Mouse (Mus musculus) lung, embryonic 14.5 days (tissue): ENCODE results near the gene Atg4a. TPM values are rescaled to one million over a fixed set of nuclear protein-coding genes. Genes with fewer than 3 reads are reported as not detected.

Experiments
- ATAC-seq: fragments of 200-750 bp; cut with Nextera tagmentation; 2 replicates; pipeline ENCODE4 v1.8.0; 2017; ENCODE audit warnings: mild to moderate bottlenecking, moderate TSS enrichment, moderate library complexity; ENCODE audit not compliant: insufficient read depth
- DNase-seq: peaks from one replicate; pipeline ENCODE4 v3.0.0-alpha.2; 2015
- H3K27ac ChIP-seq: fragments of 300-500 bp; sonication (generic); 2 replicates; pipeline ENCODE4 v1.5.1; 2014; ENCODE audit warnings: low read depth, mild to moderate bottlenecking, moderate library complexity
- H3K27me3 ChIP-seq: fragments of 300-500 bp; sonication (generic); 2 replicates; pipeline ENCODE4 v1.6.1; 2014; ENCODE audit warnings: low read length, control low read depth; ENCODE audit not compliant: insufficient read depth
- H3K36me3 ChIP-seq: fragments of 300-500 bp; sonication (generic); 2 replicates; pipeline ENCODE4 v1.6.1; 2014; ENCODE audit warnings: control low read depth; ENCODE audit not compliant: insufficient read depth
- H3K4me1 ChIP-seq: fragments of 300-500 bp; sonication (generic); 2 replicates; pipeline ENCODE4 v1.6.1; 2014; ENCODE audit warnings: antibody characterized with exemption, control low read depth; ENCODE audit not compliant: insufficient read depth
- H3K4me2 ChIP-seq: fragments of 300-500 bp; sonication (generic); 2 replicates; pipeline ENCODE4 v1.6.1; 2014; ENCODE audit warnings: mild to moderate bottlenecking
- H3K4me3 ChIP-seq: fragments of 300-500 bp; sonication (generic); 2 replicates; pipeline ENCODE4 v1.5.1; 2014; ENCODE audit warnings: low read depth, low read length
- H3K9ac ChIP-seq: fragments of 300-500 bp; sonication (generic); 2 replicates; pipeline ENCODE4 v1.6.1; 2014
- H3K9me3 ChIP-seq: fragments of 300-500 bp; sonication (generic); 2 replicates; pipeline ENCODE4 v1.6.1; 2016; ENCODE audit warnings: low read depth, low read length, control low read depth
- CTCF ChIP-seq: IDR thresholded peaks from 2 replicates; pipeline ENCODE4 v1.5.1; 2016; ENCODE audit warnings: antibody characterized with exemption, low read depth
- WGBS: fragments of 180-500 bp; shearing (Covaris S2); extraction: QIAGEN DNeasy Blood & Tissue Kit; methylation state at CpG from one replicate; pipeline ENCODE4 v1.1.7; 2014; 5-methylcytosine and 5-hydroxymethylcytosine counted together
- polyA plus RNA-seq: library from polyadenylated mRNA; unstranded; fragments of >200 nt; fragmentation: Nextera tagmentation; extraction: Ambion mirVana; gene quantifications from 2 replicates; pipeline ENCODE4 v1.2.1, GENCODE M21; 2014

The Atg4a gene
- polyA plus RNA-seq: 18.2 and 20.5 TPM in 2 replicates

DNA sequence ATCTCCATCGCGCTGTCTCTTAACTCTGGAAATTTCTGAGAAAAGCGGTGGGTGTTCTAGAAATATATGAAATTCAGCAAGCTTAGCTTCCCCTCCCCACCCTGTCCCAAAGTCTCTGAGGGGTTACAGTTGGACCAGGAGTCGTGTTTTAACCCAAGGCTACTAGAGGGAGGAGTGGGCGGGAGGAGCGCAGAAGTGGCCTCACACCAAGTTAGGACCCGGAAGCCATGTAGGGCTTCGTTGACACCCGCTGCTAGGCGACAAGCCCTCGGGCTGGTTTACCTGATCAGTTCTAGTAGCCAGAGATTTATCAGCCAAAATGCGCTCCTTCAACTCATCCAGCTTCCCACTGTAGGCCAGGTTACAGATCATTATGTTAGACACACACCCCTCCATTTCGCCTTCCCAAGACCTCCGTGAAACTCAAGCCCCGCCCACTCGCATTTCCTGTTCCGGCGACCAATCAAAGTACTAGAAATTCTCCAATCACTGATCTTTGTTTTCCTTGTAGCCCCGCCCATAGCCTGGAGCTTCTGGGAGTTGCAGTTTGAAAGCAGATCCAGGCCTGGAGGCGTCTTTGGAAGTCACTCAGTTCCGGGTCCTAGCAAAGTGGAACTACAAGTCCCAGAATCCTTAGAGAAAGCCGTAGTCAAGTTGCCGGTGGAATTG lies at the start of gene Atg4a, which contains the start of gene Psmd10:
TSS of gene Atg4a (plus strand) at position 636 of the 669 bp plus-strand sequence.
TSS of gene Psmd10 (minus strand) at position 457 of the 669 bp plus-strand sequence.
- peak within 1 kb of the TSS; percentile 66 for H3K4me2 ChIP-seq
- H3K36me3 ChIP-seq: no peaks in the 10 kb centered on the region
- H3K27me3 ChIP-seq: no peaks in the 10 kb centered on the region
- no peaks in the 10 kb centered on the region for H3K4me1 ChIP-seq
- DNase-seq: peak; percentile 95
- WGBS: 13% methylated on average over 23 of the region's 23 CpGs
- no peaks in the 10 kb centered on the region for H3K9me3 ChIP-seq
- peak within 1 kb of the TSS; percentile 49 for H3K9ac ChIP-seq
- no peak for TF ChIP-seq CTCF
- no peak within 1 kb of the TSS for H3K27ac ChIP-seq
- ATAC-seq: peak; percentile 98
- peak within 1 kb of the TSS; percentile 45 for H3K4me3 ChIP-seq

DNA sequence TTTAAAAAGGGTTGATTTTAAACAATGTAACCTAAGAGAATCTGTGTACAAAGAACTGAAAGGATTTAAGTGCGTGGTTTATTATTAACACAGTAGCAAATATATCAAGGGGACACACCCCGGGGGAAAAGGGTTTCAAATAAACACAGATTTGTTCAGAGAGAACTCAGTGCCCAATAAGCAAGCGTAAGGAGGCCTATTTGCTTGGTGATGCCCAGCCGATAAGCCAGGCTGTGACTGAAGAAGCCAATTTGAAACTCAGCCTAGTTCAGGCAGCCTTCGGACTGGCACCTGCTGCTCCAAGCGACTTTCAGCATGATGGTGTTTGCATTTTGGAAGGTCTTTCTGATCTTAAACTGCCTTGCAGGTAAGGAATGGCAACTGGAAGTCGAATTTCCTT lies 49.3 kb upstream of the Atg4a start, which contains the start of gene Vsig1:
TSS of gene Vsig1 (plus strand) at position 249 of the 400 bp plus-strand sequence.
- Histone ChIP-seq H3K4me3 (no peak within 1 kb of the TSS), H3K27me3 (no peaks in the 10 kb centered on the region), H3K4me1 (no peaks in the 10 kb centered on the region), H3K36me3 (no peaks in the 10 kb centered on the region), H3K9ac (no peak within 1 kb of the TSS), H3K9me3 (no peaks in the 10 kb centered on the region), H3K4me2 (no peak within 1 kb of the TSS), H3K27ac (no peak within 1 kb of the TSS)
- WGBS: 46% methylated on average over 7 of the region's 7 CpGs
- ATAC-seq: no peak
- DNase-seq: no peak
- no peak for TF ChIP-seq CTCF

DNA sequence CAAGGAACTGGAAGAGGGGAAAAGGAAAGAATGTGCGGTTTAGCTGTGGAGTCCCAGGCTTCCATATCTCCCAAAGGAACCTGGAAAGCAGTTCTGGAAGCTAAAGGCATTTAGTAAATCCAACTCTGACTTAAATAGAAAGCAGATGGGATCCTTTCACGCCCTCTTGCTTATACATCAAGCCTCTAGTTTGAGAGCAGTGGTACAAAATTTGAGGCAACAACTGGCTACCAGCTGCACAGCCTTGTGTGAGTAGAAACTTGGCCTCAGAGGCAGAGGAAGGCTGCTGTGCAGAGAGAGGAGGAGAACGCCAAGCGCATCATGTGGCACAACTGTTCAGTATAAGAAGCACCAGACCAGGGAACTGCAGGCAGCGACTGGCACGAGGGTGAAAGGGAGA lies 35.4 kb upstream of the Atg4a start:
- H3K27ac ChIP-seq: no peak overlapping the region
- no peaks in the 10 kb centered on the region for H3K4me1 ChIP-seq
- no peak for DNase-seq
- TF ChIP-seq CTCF: no peak
- H3K9me3 ChIP-seq: no peaks in the 10 kb centered on the region
- no peak overlapping the region for H3K4me2 ChIP-seq
- H3K36me3 ChIP-seq: no peaks in the 10 kb centered on the region
- no peak for ATAC-seq
- 73% methylated on average over 6 of the region's 6 CpGs for WGBS
- H3K4me3 ChIP-seq: no peak overlapping the region
- no peaks in the 10 kb centered on the region for H3K27me3 ChIP-seq
- H3K9ac ChIP-seq: no peak overlapping the region

DNA sequence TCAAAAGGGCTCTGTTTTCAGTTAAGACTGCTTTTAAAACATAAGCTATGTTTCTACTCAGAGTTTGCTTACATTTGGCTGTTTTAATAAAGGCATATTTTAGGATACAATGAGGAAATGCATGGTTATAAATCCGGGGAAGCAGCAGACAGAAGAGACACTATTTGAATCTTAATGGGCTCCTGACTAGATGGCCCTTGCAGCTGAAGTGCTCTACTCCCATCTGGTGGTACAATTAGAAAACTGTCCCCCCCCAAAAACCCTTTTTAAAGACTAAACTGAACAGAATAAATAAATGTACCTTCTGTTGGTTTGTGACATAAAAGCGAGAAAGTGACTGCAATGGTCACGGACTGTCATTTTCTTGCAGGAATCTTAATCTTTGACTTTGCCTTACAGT lies 24.6 kb upstream of the Atg4a start:
- H3K27ac ChIP-seq: no peak overlapping the region
- no peak overlapping the region for H3K9ac ChIP-seq
- H3K4me1 ChIP-seq: no peaks in the 10 kb centered on the region
- H3K4me2 ChIP-seq: no peak overlapping the region
- DNase-seq (peak; percentile 29), ATAC-seq (no peak)
- no peaks in the 10 kb centered on the region for H3K36me3 ChIP-seq
- no peaks in the 10 kb centered on the region for H3K9me3 ChIP-seq
- WGBS: 47% methylated on average over 3 of the region's 3 CpGs
- H3K27me3 ChIP-seq: no peaks in the 10 kb centered on the region; the same call in 1 of the 2 replicates
- H3K4me3 ChIP-seq: no peak overlapping the region
- TF ChIP-seq CTCF: peak; percentile 43; the same call in 1 of the 2 replicates

DNA sequence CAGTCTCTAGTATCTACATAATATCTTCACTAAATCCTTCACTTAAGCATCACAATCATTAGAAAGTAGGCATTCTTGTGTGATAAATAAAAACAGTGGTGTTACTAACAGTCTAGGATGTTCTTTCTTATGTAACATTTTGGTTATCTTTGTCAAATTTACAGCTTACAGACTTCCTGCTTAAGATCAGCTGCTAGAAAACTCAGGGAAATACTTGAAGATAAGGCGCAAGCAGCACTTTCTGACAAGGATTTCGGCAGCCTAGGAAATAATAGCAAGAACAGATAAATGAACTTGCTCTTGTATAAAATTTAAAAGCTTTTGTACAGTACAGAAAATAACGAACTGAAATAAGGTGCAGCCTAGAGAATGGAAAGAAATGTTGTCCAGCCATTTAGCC lies 23.4 kb upstream of the Atg4a start:
- H3K27me3 ChIP-seq: no peaks in the 10 kb centered on the region; the same call in 1 of the 2 replicates

DNA sequence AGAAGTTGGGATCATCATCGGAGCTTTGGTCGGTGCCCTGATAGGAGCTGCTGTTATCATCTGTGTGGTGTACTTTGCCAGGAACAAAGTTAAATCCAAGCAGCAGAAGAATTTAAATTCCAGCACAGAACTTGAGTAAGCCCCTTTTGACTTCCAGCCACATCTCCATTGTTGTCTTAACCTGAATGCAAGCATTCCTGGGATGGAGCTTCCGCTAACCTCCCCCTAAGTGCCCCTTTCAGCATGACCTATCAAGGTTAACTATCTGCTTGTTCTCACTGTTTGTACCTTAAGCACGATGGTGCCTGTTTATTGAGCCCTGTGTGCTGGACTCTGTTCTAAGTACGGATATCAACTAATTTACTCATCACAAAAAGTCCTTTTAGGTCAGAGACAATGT lies 20.4 kb upstream of the Atg4a start:
- WGBS: 54% methylated on average over 5 of the region's 5 CpGs
- no peaks in the 10 kb centered on the region; the same call in 1 of the 2 replicates for H3K27me3 ChIP-seq

More for the DNA sequence above, 23.4 kb upstream of the Atg4a start:
- Histone ChIP-seq H3K36me3 (no peaks in the 10 kb centered on the region), H3K27ac (no peak overlapping the region), H3K4me3 (no peak overlapping the region), H3K9ac (no peak overlapping the region), H3K4me2 (no peak overlapping the region), H3K4me1 (no peaks in the 10 kb centered on the region), H3K9me3 (no peaks in the 10 kb centered on the region)
- ATAC-seq (no peak), DNase-seq (no peak)
- TF ChIP-seq CTCF: no peak
- WGBS: 64% methylated on average over 3 of the region's 3 CpGs

DNA sequence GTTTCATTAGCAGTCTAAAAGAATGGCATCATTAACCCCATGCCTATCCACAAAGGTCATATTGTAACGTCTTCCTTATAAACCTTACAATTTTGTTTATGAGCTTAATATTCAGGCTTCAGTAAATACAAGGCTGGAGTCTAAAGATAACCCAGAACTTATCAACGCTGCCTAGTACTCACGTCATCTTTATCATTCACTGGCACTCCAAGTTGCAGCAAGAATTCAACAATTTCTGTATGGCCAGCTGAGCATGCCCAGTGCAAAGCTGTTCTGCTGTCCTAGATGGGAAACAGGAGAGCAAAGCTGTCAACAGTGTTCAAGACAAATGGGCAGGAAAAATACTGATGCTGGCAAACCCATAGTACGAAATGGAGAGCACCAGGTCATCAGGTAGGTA lies 3.1 kb upstream of the Atg4a start:
- Histone ChIP-seq H3K36me3 (peaks cover 5% of the 10 kb centered on the region; the same call in 1 of the 2 replicates), H3K4me2 (no peak overlapping the region), H3K9me3 (no peaks in the 10 kb centered on the region), H3K27ac (no peak overlapping the region), H3K4me3 (no peak overlapping the region), H3K9ac (no peak overlapping the region), H3K4me1 (no peaks in the 10 kb centered on the region), H3K27me3 (no peaks in the 10 kb centered on the region)
- TF ChIP-seq CTCF: no peak
- no peak for DNase-seq
- no peak for ATAC-seq
- 85% methylated on average over 4 of the region's 4 CpGs for WGBS

More for the DNA sequence above, 20.4 kb upstream of the Atg4a start:
- Histone ChIP-seq H3K9ac (no peak overlapping the region), H3K9me3 (no peaks in the 10 kb centered on the region), H3K27ac (no peak overlapping the region), H3K4me1 (no peaks in the 10 kb centered on the region), H3K4me3 (no peak overlapping the region), H3K36me3 (no peaks in the 10 kb centered on the region), H3K4me2 (no peak overlapping the region)
- TF ChIP-seq CTCF: no peak
- DNase-seq: no peak
- ATAC-seq: no peak
